ENCODE assay signal across 11 mouse cellular contexts in genomic region chr1:92111551-92111950, GRCm38 (mm10).
"Had no signal": no experiment of that assay in that cellular context is flagged by ENCODE, and none has a peak within 500 bp of the region (broad histone marks: within the 10 kb centered on the region; RNA-seq: fewer than 3 reads in every experiment).

No protein-coding gene starts in this region.

- H3K4me2 ChIP-seq: limb, embryonic 13.5 days; midbrain, embryonic 12.5 days had no signal

- H3K36me3 ChIP-seq: limb, embryonic 13.5 days; midbrain, embryonic 12.5 days had no signal

- H3K9me3 ChIP-seq: limb, embryonic 13.5 days; midbrain, embryonic 12.5 days had no signal

- H3K4me1 ChIP-seq: midbrain, embryonic 12.5 days had no signal

- DNase-seq: kidney, postnatal 10 days; kidney, postnatal 4 days; left cerebral cortex, postnatal 4 days; lung, adult 18-20 months; right cerebral cortex, postnatal 25 days; thymus, adult 18-20 months; thymus, postnatal 14 days had no signal

- ATAC-seq: midbrain, embryonic 16.5 days had no signal

- H3K27ac ChIP-seq: limb, embryonic 13.5 days; liver, embryonic 14.5 days; midbrain, embryonic 12.5 days had no signal

- H3K4me3 ChIP-seq: limb, embryonic 13.5 days; midbrain, embryonic 12.5 days had no signal

- H3K27me3 ChIP-seq: limb, embryonic 13.5 days; midbrain, embryonic 12.5 days had no signal

- H3K9ac ChIP-seq: limb, embryonic 13.5 days; liver, embryonic 14.5 days; midbrain, embryonic 12.5 days had no signal
